11 mouse cellular contexts compared by ENCODE assay signal in the genomic region with DNA sequence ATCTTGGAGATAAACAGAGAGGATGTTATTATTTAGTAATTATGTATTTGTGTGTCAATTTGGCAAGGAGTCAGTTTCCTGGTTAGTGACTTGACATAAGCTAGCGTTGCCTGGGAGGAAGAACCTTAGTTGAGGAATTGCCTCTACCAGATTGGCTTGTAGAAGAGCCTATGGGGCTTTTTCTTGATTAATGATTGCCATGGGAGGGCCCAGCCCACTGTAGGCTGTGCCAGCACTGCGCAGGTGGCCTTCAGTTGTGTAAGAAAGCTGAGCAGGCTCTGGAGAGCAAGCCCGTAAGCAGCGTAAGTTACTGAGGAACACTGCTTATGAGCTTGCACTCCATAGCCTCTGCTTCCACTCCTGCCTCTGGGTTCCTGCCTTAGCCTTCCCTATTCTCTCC. TPM values are rescaled to one million over a fixed set of nuclear protein-coding genes. Genes with fewer than 3 reads are reported as not detected.
DNase-seq lines count a peak whose midpoint lies in the region.
"Had no signal": no experiment of that assay in that cellular context is flagged by ENCODE, and none has a peak within 500 bp of the region (broad histone marks: within the 10 kb centered on the region; RNA-seq: fewer than 3 reads in every experiment).

No protein-coding gene starts in this region.

- 21% methylated on average over 4 of the region's 4 CpGs for WGBS in large intestine, adult 2 months

- peak; percentile 70 for DNase-seq in adrenal gland, adult 8-10 months
- peak; percentile 94 for DNase-seq in kidney, adult 11 months
- DNase-seq in large intestine, adult 2 months (ENCODE audit: low read depth, low spot score), result peak; percentile 76
- DNase-seq in lung, postnatal 14 days, result peak; percentile 36
- no peak for DNase-seq in layer of hippocampus, postnatal 10 days (ENCODE audit: low spot score in 2 of 2)
- no peak for DNase-seq in embryo, embryonic 10 days (ENCODE audit: low spot score)
- no peak for DNase-seq in embryo, embryonic 10.5 days (ENCODE audit: low spot score)
- DNase-seq in layer of hippocampus, adult 8-10 months (ENCODE audit: low spot score in 2 of 2), result no peak
- DNase-seq: cerebellum, postnatal 25 days; thymus, adult 2 months had no signal

RNA-seq across cellular contexts. Expression of gene Shank2, which starts 7.3 kb away (rescaled TPM):
- total RNA-seq in adrenal gland, adult 8-10 months (2022), result 10 to 100 TPM; 15.1 to 28.5 (median 23.6) TPM
- polyA plus RNA-seq in large intestine, adult 2 months (2012; rRNA removed), result 2.3 and 3.8 TPM in 2 replicates
- total RNA-seq in layer of hippocampus, postnatal 10 days (2021), result 100 to 1,000 TPM; 113 to 116 TPM
- total RNA-seq in layer of hippocampus, adult 8-10 months (2022), result 100 to 1,000 TPM; 100 to 137 (median 119) TPM
- total RNA-seq: neutrophil, adult 5-6 weeks had no signal

Comparison
In these comparisons a context has a peak if more than half of its experiments do, and no peak if none do; other contexts are left out.
1. DNase-seq: peak in adrenal gland, adult 8-10 months (single experiment), kidney, adult 11 months (single experiment), large intestine, adult 2 months (single experiment) and lung, postnatal 14 days (single experiment); none in layer of hippocampus, postnatal 10 days (0 of 2), embryo, embryonic 10 days (single experiment), embryo, embryonic 10.5 days (single experiment) and layer of hippocampus, adult 8-10 months (0 of 2).